Mouse (Mus musculus): Measurements from ENCODE around the gene Mpzl3. TPM values are rescaled to one million over a fixed set of nuclear protein-coding genes. Genes with fewer than 3 reads are reported as not detected.
A peak's percentile ranks its signal among the peaks of the same experiment; 100 is the strongest.

Mpzl3 gene
- polyA plus RNA-seq, 1 experiment from 2014 or later, result 1.3 TPM

- H3K4me2 ChIP-seq (ENCODE audit: low read length), result no peak overlapping the region
- 84% methylated on average over 11 of the region's 11 CpGs for WGBS
These were observed 48.4 kb downstream of the Mpzl3 start for GRCm38 (mm10) chr9:45103211-45103979.

DNA sequence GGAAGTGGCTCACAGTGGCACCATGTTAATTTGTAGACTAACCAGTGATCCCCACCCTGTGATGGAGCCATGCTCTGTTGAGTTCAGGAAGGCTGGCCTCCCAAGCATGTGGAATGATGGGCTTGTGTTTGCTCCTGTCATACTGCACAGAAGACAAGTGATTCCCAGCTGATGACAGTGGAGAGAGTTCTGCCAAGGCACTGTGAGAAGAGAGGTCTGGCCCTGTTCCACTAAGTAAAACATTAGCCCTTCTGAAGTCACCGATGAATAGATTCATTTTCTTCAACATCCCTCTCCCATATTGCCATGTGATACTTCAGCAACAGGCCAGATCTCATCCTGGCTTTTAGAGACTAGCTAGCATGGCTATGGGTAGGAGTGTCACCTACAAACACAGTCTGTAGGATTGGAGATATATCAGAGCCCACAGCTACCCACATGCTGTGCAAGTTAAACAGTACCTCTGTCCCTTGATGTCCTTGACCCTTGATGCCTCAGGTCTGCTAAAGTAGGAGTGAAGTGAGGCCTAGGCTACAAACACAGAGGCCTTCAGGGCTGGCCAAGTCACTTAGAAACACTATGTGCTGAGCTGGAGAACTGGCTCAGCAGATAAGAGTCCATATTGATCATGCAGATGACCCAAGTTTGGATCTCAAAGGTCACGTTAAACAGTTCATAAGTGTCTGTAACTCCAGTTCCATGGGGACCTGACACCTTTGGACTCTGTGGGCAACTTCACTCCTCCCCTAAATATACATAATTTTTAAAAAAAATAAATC, 50.8 kb downstream of the Mpzl3 start:
- ATAC-seq (no peak), DNase-seq (ENCODE audit: low spot score) (no peak)
- no peaks in the 10 kb centered on the region for H3K36me3 ChIP-seq (ENCODE audit: control insufficient read depth, insufficient read depth, low read length)
- no peak overlapping the region for H3K27ac ChIP-seq (ENCODE audit: low read depth, low read length)
- WGBS, result 91% methylated on average over 2 of the region's 2 CpGs
- no peak overlapping the region for H3K4me3 ChIP-seq (ENCODE audit: low read depth, low read length)
- H3K9ac ChIP-seq (ENCODE audit: low read length), result no peak overlapping the region
- H3K27me3 ChIP-seq (replicated peaks; ENCODE audit: control insufficient read depth, insufficient read depth, low read length), result no peaks in the 10 kb centered on the region
- H3K4me1 ChIP-seq (ENCODE audit: control insufficient read depth, insufficient read depth, low read length), result no peaks in the 10 kb centered on the region
- H3K4me2 ChIP-seq (ENCODE audit: low read length), result no peak overlapping the region
- no peaks in the 10 kb centered on the region for H3K9me3 ChIP-seq (replicated peaks; ENCODE audit: control insufficient read depth, low read length)

More at GRCm38 (mm10) chr9:45103211-45103979, 48.4 kb downstream of the Mpzl3 start:
- H3K27ac ChIP-seq (ENCODE audit: low read depth, low read length), result no peak overlapping the region
- H3K9me3 ChIP-seq (replicated peaks; ENCODE audit: control insufficient read depth, low read length), result no peaks in the 10 kb centered on the region
- H3K4me3 ChIP-seq (ENCODE audit: low read depth, low read length), result no peak overlapping the region
- H3K27me3 ChIP-seq (replicated peaks; ENCODE audit: control insufficient read depth, insufficient read depth, low read length), result no peaks in the 10 kb centered on the region
- DNase-seq (ENCODE audit: low spot score) (no peak), ATAC-seq (no peak)
- H3K4me1 ChIP-seq (ENCODE audit: control insufficient read depth, insufficient read depth, low read length), result no peaks in the 10 kb centered on the region
- H3K9ac ChIP-seq (ENCODE audit: low read length), result no peak overlapping the region
- H3K36me3 ChIP-seq (ENCODE audit: control insufficient read depth, insufficient read depth, low read length), result no peaks in the 10 kb centered on the region

DNA sequence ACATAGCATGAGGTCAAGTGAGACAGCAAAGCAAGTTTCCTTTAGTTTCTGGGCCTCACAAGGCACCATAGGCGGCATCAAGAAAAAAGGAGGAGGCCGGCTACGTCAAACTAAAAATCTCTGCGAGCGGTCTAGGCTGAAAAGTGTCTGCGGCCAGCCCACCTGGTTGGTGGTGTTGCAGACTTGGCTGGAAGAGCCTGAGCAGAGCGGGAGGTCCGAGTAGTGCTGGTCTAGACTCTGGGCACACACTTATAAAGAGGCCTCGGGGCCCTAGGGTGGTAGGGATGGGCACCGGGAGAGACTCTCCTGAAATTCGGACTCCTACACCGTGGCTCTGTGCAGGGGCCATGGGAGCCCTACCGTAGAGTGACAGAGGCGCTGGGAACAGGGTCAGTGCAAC, 60.7 kb downstream of the Mpzl3 start:
- ATAC-seq (0 out of 2 replicates have a peak, but pooled peaks have one; percentile 48), DNase-seq (ENCODE audit: low spot score) (peak; percentile 84)
- H3K27me3 ChIP-seq (replicated peaks; ENCODE audit: control insufficient read depth, insufficient read depth, low read length), result no peaks in the 10 kb centered on the region
- no peaks in the 10 kb centered on the region for H3K9me3 ChIP-seq (replicated peaks; ENCODE audit: control insufficient read depth, low read length)
- peak overlapping the region; percentile 40; the same call in 1 of the 2 replicates for H3K9ac ChIP-seq (ENCODE audit: low read length)
- H3K4me1 ChIP-seq (ENCODE audit: control insufficient read depth, insufficient read depth, low read length), result peaks cover 9% of the 10 kb centered on the region; the same call in 1 of the 2 replicates
- peak overlapping the region; percentile 33 for H3K4me3 ChIP-seq (ENCODE audit: low read depth, low read length)
- H3K36me3 ChIP-seq (ENCODE audit: control insufficient read depth, insufficient read depth, low read length), result no peaks in the 10 kb centered on the region
- H3K27ac ChIP-seq (ENCODE audit: low read depth, low read length), result no peak overlapping the region
- H3K4me2 ChIP-seq (ENCODE audit: low read length), result peak overlapping the region; percentile 59
- 1% methylated on average over 14 of the region's 14 CpGs for WGBS

- Histone ChIP-seq H3K36me3 (ENCODE audit: control insufficient read depth, insufficient read depth, low read length) (no peaks in the 10 kb centered on the region), H3K4me2 (ENCODE audit: low read length) (no peak overlapping the region), H3K4me1 (ENCODE audit: control insufficient read depth, insufficient read depth, low read length) (peaks cover 10% of the 10 kb centered on the region), H3K27me3 (replicated peaks; ENCODE audit: control insufficient read depth, insufficient read depth, low read length) (no peaks in the 10 kb centered on the region), H3K9ac (ENCODE audit: low read length) (no peak overlapping the region), H3K4me3 (ENCODE audit: low read depth, low read length) (no peak overlapping the region), H3K9me3 (replicated peaks; ENCODE audit: control insufficient read depth, low read length) (no peaks in the 10 kb centered on the region), H3K27ac (ENCODE audit: low read depth, low read length) (no peak overlapping the region)
- 73% methylated on average over 9 of the region's 9 CpGs for WGBS
- no peak for DNase-seq (ENCODE audit: low spot score)
- ATAC-seq, result no peak
These were observed 61.8 kb downstream of the Mpzl3 start for GRCm38 (mm10) chr9:45116819-45117218.

GRCm38 (mm10) chr9:45117741-45118431, 62.9 kb downstream of the Mpzl3 start, which contains the start of gene Scn2b:
TSS of gene Scn2b (plus strand) at chr9:45117782.
- H3K36me3 ChIP-seq (ENCODE audit: control insufficient read depth, insufficient read depth, low read length), result no peaks in the 10 kb centered on the region
- peak within 1 kb of the TSS; percentile 82 for H3K27ac ChIP-seq (ENCODE audit: low read depth, low read length)
- ATAC-seq, result peak; percentile 66; the same call in 1 of the 2 replicates
- H3K9me3 ChIP-seq (replicated peaks; ENCODE audit: control insufficient read depth, low read length), result no peaks in the 10 kb centered on the region
- peak within 1 kb of the TSS; percentile 85 for H3K9ac ChIP-seq (ENCODE audit: low read length)
- peak within 1 kb of the TSS; percentile 54 for H3K4me3 ChIP-seq (ENCODE audit: low read depth, low read length)
- H3K27me3 ChIP-seq (replicated peaks; ENCODE audit: control insufficient read depth, insufficient read depth, low read length), result no peaks in the 10 kb centered on the region
- under 1% methylated on average over 13 of the region's 13 CpGs for WGBS
- peaks cover 16% of the 10 kb centered on the region for H3K4me1 ChIP-seq (ENCODE audit: control insufficient read depth, insufficient read depth, low read length)
- H3K4me2 ChIP-seq (ENCODE audit: low read length), result peak within 1 kb of the TSS; percentile 68
- peak; percentile 70 for DNase-seq (ENCODE audit: low spot score)

- Histone ChIP-seq H3K4me2 (ENCODE audit: low read length) (peak overlapping the region; percentile 68), H3K9ac (ENCODE audit: low read length) (peak overlapping the region; percentile 85), H3K9me3 (replicated peaks; ENCODE audit: control insufficient read depth, low read length) (no peaks in the 10 kb centered on the region), H3K36me3 (ENCODE audit: control insufficient read depth, insufficient read depth, low read length) (no peaks in the 10 kb centered on the region), H3K4me3 (ENCODE audit: low read depth, low read length) (peak overlapping the region; percentile 54), H3K4me1 (ENCODE audit: control insufficient read depth, insufficient read depth, low read length) (peaks cover 16% of the 10 kb centered on the region), H3K27me3 (replicated peaks; ENCODE audit: control insufficient read depth, insufficient read depth, low read length) (no peaks in the 10 kb centered on the region), H3K27ac (ENCODE audit: low read depth, low read length) (no peak overlapping the region)
- no peak for ATAC-seq
- no peak for DNase-seq (ENCODE audit: low spot score)
- WGBS, result 26% methylated on average over 10 of the region's 10 CpGs
These were observed 63.6 kb downstream of the Mpzl3 start for GRCm38 (mm10) chr9:45118552-45118951.

GRCm38 (mm10) chr9:45119316-45119953, 64.4 kb downstream of the Mpzl3 start:
- Histone ChIP-seq H3K9ac (ENCODE audit: low read length) (no peak overlapping the region), H3K36me3 (ENCODE audit: control insufficient read depth, insufficient read depth, low read length) (no peaks in the 10 kb centered on the region), H3K4me1 (ENCODE audit: control insufficient read depth, insufficient read depth, low read length) (peaks cover 16% of the 10 kb centered on the region), H3K27ac (ENCODE audit: low read depth, low read length) (no peak overlapping the region), H3K4me3 (ENCODE audit: low read depth, low read length) (peak overlapping the region; percentile 54; the same call in 1 of the 2 replicates), H3K4me2 (ENCODE audit: low read length) (peak overlapping the region; percentile 68), H3K27me3 (replicated peaks; ENCODE audit: control insufficient read depth, insufficient read depth, low read length) (no peaks in the 10 kb centered on the region), H3K9me3 (replicated peaks; ENCODE audit: control insufficient read depth, low read length) (no peaks in the 10 kb centered on the region)
- WGBS, result 93% methylated on average over 8 of the region's 8 CpGs
- DNase-seq (ENCODE audit: low spot score) (no peak), ATAC-seq (no peak)

GRCm38 (mm10) chr9:45119954-45120530, 65.1 kb downstream of the Mpzl3 start:
- H3K36me3 ChIP-seq (ENCODE audit: control insufficient read depth, insufficient read depth, low read length), result no peaks in the 10 kb centered on the region
- WGBS, result 89% methylated on average over 14 of the region's 14 CpGs
- H3K4me2 ChIP-seq (ENCODE audit: low read length), result no peak overlapping the region
- no peaks in the 10 kb centered on the region for H3K27me3 ChIP-seq (replicated peaks; ENCODE audit: control insufficient read depth, insufficient read depth, low read length)
- no peak overlapping the region for H3K27ac ChIP-seq (ENCODE audit: low read depth, low read length)
- ATAC-seq (no peak), DNase-seq (ENCODE audit: low spot score) (no peak)
- no peak overlapping the region for H3K9ac ChIP-seq (ENCODE audit: low read length)
- H3K4me3 ChIP-seq (ENCODE audit: low read depth, low read length), result no peak overlapping the region
- peaks cover 16% of the 10 kb centered on the region for H3K4me1 ChIP-seq (ENCODE audit: control insufficient read depth, insufficient read depth, low read length)
- H3K9me3 ChIP-seq (replicated peaks; ENCODE audit: control insufficient read depth, low read length), result no peaks in the 10 kb centered on the region

All from forebrain, embryonic 14.5 days (tissue).